Mouse (Mus musculus): ENCODE data around the gene Dnah17.
A peak's percentile ranks its signal among the peaks of the same experiment; 100 is the strongest.

The Dnah17 gene

DNA sequence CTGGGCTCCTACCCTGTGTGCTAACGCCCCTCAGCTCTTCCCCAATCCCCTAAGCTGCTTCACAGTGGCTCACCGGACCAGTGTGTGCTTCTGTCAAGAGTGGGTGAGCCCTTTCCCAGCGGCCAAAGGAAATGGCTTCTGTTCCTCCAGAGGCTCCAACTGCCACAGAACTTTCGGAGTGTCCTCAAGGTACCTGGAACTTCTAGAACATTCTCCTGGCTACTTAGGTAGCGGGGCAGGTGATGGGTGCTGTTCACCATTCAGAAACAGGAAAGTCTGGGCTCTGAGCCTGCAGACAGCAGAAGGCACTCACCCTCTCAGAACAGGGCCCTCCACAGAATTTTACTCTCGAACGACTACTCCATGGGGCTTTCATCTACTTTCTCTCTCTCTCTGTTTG lies at the start of gene Dnah17:
Gene Dnah17, minus strand, starts transcription at position 101 of the 400 bp plus-strand sequence.
- DNase-seq (ENCODE audit: low spot score), result no peak

DNA sequence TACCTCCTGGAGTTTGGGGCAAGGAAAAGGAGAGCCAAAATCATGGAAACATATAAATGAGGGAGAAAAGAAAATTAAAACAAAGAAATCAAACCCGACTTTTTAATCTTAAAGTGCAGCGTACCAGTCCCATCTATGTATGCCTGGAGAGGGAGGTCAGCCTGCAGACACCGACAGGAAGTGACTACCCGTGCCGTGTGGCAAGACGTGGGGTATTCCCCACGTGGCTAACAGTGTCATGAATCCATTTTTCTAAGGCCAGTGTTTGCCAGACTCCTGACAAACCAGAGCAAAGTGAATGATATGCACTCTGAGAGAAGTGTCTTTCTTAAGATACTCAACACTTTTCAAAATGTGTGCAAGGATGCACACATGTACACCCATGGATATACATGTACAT lies 49.8 kb upstream of the Dnah17 start:
- no peak for DNase-seq (ENCODE audit: low spot score)

DNA sequence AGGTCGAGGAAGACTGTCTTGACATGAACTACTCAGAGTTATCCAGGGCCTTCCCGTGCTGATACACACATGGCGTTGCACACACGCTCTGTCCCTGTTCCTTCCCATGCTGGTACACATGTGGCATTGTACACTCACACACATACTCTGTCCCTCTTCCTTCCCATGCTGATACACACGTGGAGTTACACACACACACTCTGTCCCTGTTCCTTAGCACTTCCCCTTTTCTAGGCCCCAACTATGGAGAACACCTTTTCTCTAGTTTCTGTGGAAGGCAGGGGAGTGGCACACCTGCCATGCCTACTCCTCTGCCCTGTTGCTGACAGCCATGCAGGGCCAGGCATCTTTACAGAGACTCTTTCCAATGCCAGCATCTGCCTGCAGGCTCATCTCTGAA lies 47.8 kb upstream of the Dnah17 start:
- no peak for DNase-seq (ENCODE audit: low spot score)

DNA sequence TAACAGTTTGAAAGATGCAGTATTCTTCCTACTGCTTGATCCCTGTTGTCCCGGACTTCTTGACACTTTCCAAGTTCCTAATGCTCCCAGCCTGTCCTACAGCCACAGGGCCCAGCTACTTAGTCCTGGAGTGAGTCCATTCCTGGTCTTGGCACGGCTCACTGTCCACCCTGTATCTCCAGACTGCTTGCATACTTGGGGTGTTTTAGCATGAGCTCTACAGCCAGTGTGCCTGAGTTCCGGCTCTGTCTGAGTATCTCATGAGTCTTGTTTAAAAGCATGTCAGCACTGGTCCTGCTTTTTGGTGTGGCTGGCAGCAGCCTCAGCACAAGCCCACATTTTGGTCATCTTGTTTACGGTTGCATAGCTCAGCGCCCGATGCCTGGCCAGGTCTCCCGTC lies 44.3 kb upstream of the Dnah17 start:
- no peak for DNase-seq (ENCODE audit: low spot score)

DNA sequence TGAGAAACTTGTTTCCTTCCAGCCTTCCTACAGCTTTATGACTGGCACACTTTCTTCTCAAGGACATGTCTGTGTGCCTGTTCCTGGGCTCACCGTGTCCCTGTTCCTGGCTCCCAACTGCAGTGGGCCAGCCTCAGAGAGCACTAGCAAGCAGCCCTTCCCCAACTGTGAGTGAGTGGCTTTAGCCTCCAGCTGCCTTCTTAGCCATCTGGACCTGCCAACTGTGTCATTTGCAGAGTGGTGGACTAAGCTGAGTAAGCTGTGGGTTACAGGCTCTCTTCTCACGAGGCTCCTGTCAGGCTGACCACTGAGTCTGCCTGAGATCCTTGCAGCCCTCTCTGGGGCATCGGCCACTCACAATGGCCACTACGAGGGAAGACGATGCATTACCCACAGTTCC lies 42.3 kb upstream of the Dnah17 start:
- no peak for DNase-seq (ENCODE audit: low spot score)

DNA sequence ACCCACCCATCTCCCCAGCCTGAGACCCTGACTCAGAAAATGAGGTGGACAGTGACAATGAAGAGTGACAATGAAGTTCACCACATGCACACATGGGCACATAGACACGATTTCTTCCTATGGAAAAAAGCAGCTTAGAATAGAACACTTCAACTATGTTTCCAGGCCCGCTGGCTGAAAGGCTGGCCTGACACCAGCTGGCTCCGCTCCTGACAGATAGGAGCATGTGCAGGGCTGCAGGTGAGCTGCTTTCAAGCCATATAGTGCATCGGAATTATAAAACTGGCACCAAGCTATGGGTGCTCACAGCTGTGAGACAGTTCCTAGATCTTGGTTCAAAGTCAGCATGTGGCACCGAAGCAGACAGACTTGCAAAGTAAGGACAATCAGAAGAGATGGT lies 39.9 kb upstream of the Dnah17 start:
- no peak for DNase-seq (ENCODE audit: low spot score)

DNA sequence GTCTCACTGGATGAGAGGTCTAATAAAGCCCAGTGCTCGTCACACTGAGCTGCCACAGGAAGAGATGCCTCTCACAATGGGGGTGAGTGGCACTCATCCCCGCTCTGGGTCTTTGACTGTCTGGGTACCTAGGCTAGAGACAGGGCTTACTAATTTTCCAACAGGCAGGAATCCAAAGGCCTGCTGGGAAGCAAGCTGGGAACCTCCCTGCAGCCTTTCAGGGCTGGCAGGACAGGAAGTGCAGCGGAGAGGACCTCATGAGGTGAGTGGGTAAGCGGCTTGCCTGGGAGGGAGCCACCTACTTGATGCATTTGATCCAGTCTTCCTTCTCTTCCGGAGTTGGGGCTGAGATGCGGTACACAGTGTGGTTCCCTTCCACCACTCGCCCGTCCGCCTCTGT lies 38.3 kb upstream of the Dnah17 start:
- DNase-seq (ENCODE audit: low spot score), result no peak

DNA sequence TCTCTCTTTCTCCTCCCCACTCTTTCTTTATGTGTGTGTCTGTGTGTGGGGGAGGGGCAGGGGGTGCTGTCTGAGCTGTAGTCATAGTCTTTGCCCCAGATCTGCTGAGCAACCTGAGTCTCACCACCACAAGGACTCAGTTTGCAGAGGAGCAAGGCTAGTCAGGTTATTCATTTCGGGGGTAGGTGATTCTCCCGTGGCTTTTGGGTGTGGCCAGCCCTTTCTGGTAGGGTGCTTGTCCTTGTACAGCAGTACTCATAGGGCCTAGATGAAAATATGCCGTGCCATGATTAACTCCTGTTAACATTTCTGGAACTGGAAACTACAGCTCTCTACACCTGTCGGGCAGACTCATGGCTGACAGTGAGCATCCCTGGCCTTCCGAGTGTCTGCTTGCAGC lies 36.2 kb upstream of the Dnah17 start:
- no peak for DNase-seq (ENCODE audit: low spot score)

DNA sequence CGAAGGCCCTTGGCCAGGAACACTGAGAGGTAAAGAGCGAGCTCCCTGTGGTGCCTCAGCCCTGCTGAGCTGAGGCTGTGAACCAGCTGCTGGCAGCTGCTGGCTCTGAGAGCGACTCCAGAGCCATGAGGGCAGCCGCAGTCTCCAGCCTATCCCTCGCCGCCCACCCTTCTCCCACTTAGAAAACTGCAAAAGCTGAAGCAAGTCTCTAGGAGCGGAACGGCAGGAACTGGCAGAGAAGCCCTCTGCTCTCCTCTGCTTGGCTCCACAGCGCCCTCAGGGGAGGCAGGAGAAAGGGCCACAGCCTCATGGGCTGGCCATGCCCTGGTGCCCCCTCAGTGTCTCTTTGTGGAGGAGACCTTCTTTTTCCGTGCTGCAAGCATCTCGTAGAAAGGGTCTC lies 35.2 kb upstream of the Dnah17 start:
- peak; percentile 14 for DNase-seq (ENCODE audit: low spot score)

DNA sequence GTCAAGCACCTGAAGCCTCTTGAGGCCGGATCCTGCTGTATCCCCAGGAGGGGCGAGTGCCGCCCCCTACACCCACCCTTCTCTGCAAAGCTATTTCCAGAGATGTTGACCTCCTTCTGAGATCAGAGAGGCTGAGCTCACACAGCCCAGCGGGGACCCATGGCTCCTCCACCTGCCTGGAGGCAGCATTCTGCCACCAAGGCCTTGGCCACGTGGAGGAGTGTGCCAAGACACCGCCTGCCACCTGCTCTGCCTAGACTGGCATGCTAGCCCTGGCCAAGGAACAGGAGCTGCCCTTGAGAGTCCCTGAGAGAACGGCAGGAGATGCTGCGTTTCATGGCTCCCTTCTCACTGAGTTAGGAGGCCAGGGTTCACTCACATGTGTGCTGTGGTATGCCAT lies 34.1 kb upstream of the Dnah17 start:
- DNase-seq (ENCODE audit: low spot score), result no peak

DNA sequence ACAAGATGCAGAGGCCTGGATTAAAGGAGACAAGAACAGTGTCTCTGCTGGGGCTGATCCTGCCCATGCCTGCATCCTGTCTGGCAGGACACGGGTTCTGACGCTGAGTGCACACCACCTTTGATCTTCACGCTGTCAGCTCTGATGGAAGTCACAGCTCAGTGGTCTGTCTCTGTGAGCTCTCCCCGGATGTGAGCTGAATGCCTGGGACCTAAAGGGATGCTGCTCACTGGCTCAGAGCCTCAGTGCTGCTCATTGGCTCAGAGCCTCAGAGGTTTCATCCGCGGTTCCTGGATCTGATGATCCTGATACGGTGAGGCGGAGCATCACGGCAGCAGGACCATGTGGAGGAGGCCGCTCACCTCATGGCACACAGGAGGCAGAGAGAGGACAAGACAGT lies 31.8 kb upstream of the Dnah17 start:
- peak; percentile 11 for DNase-seq (ENCODE audit: low spot score)

DNA sequence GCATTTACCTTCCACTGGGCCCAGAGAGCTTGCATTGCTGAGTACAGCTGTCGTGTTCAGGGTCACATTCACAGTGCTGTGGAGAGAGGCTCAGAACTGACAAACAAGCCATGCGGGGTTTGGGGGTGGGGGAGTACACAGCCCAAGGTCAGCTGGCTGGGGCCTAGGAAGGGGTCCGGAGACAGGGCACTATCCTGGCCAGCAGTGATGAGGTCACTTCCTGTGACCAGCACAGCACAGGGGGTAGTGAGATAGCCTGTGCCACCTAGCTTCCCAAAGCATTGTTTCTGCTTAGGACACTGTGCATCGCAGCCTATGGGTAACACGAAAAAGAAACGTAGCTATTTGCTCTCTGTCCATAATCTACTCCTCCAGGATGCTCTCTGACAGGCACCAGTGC lies 30.8 kb upstream of the Dnah17 start:
- no peak for DNase-seq (ENCODE audit: low spot score)

DNA sequence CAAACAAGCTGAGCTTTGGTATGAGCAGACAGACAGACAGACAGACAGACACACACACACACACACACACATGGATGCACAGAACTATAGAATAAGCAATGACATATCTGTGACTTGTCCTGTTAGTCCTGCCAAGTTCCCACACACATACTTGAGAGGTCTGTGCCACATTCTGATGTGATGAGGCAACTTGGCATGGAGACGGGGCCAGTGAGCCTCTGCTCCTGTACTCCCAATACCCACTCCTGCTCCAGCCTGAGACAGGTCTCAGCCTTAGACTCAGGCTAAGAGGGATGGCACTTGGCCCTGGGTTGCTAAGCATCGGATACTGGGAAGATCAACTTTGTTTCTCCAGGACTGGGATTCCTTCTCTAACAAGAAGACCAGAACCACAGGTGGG lies 30.3 kb upstream of the Dnah17 start:
- no peak for DNase-seq (ENCODE audit: low spot score)

DNA sequence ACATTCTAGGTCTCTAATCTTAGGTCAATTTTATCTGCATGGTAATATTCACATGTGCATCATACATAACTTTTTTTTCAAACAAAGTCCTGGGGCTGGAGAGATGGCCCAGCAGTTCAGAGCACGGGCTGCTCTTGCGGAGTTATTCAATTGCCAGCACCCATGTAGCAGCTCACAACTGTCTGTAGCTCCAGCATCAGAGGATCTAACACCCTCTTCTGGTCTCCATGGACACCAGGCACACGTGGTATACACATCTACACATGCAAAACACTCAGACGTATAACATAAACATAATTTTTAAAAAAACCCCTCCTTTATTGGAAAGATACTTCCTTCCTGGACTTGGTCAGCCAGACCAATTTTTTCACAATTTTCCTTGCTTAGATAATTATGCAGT lies 28.3 kb upstream of the Dnah17 start:
- DNase-seq (ENCODE audit: low spot score), result no peak

DNA sequence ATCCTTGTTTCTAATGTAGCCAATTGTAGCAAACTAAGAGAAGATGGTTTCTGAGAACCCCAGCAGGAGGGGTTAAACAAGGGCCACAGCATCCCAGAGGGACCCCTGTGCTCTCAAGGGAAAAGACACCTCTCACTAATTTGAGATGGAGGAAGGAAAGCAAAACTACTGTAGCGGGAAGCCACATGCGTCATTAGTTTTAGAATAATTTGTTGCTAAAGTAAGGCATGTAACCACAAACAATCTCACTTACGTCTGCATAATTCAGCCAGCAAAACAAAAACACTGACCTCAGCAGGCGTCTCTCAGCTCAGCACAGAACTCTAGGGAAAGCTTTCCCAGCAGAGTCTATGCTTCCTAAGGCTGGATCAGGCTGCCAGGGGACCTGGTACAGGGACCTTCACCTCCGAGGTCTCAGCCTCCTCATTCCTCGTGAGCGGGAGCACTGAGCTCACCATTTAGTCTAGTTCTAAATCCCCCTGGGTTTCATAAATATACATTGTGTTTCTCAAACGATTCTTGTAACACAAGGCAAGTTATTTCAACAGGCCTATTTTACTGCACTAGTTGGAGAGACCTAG lies 26.1 kb upstream of the Dnah17 start:
- DNase-seq (ENCODE audit: low spot score), result no peak

DNA sequence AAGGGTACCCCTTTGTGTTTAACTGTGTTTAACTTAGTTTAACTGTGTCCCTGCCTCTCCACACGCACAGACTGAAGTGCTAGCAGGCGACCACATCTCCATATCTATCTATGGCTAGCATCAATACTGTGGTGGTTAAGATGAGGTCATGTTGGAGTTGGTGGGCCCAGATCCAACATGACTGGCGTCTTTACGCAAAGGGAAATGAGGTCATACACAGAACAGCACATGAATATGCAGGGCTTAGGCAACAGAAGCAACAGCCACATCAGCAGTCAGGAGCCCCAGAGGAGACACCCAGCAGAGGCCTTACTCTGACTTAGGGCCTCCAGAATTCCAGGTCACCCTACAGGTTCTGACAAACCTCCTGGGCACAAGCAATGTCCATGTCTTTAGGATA lies 22.5 kb upstream of the Dnah17 start:
- DNase-seq (ENCODE audit: low spot score), result no peak

DNA sequence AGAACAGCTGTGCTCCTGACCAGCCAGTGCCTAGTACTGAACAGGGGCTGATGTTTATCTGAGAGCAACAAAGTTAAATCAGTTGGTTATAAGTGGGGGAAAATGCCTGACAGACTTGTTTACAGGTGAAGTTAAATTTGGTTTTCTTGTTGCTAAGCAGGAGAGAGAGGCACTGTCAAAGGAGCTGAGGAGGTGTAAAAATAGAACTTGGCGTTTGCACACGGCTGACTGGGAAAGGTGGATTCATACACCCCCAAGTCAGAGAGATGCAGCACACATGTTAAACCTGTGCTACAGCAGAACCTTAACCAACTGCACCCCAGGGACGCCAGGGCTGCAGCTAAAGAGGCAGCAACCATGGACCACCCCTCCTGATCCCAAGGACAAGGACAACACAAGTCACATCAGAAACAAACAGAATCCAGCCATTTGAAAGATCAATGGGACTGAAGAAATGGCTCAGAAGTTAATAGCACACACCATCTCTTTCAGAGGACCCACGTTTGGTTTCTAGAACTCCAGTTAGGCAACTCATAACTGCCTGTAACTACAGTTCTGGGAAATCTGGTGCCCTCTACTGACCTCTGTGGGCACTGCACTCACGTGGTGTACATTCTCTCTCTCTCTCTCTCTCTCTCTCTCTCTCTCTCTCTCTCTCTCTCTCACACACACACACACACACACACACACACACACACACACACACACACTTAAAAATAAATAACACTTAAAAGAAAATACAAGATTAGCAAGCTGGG lies 21.2 kb upstream of the Dnah17 start:
- DNase-seq (ENCODE audit: low spot score), result no peak

DNA sequence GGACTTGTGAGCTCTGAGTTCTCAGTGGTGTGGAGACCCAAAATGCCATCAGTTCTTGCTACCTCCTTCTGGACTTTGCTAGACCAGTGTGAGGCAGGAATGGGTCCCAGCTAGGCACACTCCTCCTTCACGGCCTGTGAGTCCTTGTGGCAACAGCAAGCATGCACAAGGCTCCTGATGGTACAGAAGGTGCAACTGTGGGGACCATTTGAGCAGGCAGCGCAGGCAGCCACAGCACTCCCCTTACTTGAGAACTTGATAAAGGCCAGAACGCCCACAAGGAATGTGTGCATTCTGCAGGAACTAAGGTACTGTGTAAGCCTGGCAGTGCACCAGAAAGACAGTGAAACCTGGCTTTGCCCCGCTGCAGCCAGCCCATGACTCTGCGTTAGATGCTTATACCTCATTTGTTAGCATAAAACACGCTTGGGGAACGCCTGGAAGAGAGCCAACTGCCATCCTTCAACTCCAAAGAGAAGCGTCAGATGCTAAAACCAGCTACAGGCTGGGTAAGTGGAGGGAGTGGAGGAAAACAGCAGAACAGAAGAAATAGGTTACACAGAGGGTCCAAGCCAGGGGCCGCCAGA lies 19.8 kb upstream of the Dnah17 start:
- DNase-seq (ENCODE audit: low spot score), result no peak

DNA sequence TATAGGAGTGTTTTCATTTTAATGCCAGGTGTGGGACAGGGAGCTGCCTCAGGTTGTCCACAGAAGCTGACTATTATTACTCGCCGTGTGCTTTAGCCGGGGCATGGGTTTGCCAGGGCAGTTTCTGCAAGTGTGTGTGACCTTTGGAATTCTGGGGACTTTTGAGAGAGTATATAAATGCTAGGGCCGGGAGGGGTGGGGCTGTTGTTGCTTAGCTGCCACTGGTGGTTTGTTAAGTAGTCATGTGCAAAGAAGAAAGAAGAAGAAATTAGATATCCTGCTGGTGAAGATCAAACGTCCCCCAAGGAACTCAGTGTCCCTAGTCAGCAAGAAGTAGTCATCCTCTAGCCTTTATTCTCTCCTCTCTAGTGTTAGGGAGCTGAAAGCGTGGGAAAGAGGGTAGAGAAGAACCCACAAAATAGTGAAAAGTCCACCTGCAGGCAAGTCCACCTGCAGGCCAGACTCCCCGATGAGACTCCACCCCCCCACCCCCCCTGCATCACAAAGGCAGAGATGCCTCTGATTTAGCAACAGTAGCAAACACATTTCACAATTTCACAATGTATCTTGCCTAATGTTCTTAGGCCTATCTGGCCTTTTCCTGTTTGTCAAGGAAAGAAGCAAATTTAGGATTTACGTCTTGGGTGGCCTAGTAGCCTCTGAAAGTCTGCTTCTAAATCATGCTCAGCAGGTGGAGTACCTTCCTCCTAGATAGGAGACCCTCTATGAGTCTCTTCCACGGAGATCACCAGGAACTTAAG lies 17.6 kb upstream of the Dnah17 start:
- no peak for DNase-seq (ENCODE audit: low spot score)

DNA sequence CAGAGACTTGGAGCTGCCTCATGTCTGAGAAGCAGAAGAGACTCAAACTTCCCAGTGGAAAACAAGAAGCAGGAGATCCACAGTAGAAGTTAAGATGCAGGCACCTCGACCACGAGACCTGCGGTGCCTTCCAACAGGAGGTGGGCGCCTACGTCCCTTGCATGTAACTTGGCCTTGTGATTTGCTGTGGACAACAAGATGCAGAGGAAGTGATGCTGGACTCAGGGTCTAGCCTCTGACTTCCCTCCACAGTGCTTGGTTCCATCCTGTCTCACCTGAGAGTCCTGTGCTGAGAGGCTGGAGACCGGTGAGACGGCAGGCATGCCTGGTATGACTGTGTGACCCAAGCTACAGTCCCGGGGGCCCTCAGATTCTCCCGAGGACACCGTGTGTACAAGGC lies 16.0 kb upstream of the Dnah17 start:
- DNase-seq (ENCODE audit: low spot score), result no peak

DNA sequence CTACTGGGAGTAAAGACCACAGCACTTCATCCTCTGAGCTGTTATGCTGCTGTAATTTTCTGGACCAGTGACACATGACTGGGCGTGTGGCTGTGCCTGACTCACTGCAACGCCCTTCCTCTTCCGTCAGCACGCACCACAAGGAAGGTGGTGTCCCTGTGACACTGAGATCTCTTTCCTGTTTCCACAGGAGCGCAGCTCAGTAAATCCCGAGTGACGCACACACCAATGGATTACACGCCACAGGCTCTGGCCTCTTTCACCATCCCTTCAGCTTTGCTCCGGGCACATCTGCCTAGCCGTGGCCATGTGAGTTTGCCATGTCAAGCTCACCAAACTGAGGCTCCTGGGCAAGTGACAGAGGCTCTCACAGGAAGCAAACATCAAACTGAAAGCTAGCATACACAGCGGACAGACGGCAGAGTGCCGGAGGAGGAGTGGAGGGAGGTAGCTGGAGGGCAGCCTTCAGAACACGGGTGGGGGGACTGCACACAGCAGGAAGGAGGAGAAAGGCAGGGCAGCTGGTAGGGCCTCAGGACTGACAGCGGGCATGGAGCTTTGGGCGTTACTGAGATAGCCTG lies 15.4 kb upstream of the Dnah17 start:
- DNase-seq (ENCODE audit: low spot score), result no peak

DNA sequence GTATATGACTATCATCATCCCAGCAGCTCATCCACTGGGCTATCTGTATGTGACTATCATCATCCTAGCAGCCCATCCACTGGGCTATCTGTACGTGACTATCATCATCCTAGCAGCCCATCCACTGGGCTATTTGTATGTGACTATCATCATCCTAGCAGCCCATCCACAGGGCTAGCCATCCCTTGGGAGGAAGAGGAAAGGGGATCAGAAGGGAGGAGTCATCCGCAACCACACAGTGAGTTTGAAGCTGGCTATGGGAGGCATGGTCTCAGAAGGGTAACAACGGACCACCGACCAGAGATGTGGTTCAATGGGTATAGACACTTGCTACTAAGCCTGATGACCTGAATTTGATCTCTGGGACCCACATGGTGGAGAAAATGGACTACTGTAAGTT lies 14.7 kb upstream of the Dnah17 start:
- no peak for DNase-seq (ENCODE audit: low spot score)

DNA sequence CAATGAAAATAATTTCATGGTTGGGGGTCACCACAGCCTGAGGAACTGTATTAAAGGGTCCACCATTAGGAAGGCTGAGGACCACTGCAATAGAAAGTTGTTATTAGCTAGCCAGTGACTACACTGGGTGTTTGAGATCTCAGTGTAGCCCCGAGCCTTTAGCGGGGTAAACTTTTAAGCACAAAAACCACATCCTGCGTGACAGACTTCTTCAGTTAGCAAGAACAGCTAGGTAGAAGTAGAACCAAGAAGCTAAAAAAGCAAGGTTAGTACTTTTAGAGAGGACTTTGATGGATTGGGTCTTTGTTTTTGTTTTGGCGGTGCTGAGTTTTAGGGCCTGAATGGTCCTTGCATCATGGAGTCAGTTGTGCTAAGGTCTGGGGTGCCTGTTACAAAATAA lies 13.3 kb upstream of the Dnah17 start:
- DNase-seq (ENCODE audit: low spot score), result no peak

All from embryo, embryonic 10.5 days (tissue).